Mouse (Mus musculus): ENCODE results near the gene Tbce.

Gene Tbce

DNA sequence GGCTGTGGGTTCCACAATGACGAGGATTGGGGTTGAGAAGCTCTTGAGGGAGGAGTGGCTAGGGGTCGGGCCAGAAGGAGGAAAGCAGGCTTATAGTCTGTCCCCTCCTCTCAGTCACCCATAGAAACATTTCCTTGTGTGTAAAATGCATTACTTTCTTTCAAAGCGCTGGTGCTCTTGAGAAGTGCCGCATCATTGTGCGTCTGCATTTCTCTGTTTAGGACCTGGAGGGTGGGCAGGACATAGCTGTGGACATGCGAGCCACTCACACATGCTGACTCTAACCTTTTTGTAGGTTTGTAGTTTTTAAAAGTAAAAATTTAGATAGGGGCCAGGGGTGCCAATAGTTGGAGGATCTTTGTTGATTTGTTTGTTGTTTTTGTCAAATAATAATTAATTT lies 55.9 kb downstream of the Tbce start:
- in situ Hi-C loops (cut with MboI, MseI) = loop anchor here in 1 of 2 experiments (25.0 kb wide), 1 partner anchor 1571 kb away; no protein-coding TSS in a partner anchor

DNA sequence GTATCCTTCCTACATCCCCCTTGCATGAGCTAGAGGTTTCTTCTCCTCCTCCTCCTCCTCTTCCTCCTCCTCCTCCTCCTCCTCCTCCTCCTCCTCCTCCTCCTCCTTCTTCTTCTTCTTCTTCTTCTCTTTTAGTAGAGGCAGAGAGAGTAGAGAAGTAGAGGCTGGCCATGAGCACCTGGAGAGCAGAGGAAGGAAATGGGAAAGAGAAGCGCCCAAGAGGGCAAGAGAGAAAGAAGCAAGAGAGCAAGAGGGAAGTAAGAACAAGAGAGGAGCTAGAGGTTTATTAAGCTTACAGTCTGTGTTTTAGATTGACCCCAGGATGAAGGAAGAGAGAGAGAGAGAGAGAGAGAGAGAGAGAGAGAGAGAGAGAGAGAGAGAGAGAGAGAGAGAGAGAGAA lies 57.6 kb downstream of the Tbce start:
- in situ Hi-C loops (cut with MboI, MseI) = loop anchor here in 1 of 2 experiments (25.0 kb wide), 1 partner anchor 1570 kb away; no protein-coding TSS in a partner anchor

DNA sequence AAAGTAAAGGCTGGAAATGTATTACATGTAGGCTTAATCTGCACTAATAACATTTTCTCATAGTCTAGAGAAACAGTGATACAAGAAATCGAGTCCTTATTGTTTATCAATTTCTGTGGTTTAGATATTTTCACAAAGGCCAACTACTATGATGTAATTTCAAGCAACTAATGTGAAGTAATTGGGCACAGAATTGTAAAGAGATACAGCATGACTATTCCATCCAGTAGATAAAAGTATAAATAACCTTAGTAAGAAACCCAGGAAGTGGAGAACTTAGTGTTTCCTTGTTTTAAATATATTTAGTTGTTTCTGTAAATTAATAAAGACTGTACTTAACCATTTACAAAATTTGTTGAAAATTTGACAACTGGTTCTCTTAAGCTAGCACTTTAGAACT lies 69.6 kb downstream of the Tbce start:
- in situ Hi-C loops (cut with MboI, MseI) = loop anchor here in 1 of 2 experiments (5.0 to 25.0 kb wide), 2 partner anchors 83 to 643 kb away; partner anchors contain the start of genes Mrpl32 and Psma2

DNA sequence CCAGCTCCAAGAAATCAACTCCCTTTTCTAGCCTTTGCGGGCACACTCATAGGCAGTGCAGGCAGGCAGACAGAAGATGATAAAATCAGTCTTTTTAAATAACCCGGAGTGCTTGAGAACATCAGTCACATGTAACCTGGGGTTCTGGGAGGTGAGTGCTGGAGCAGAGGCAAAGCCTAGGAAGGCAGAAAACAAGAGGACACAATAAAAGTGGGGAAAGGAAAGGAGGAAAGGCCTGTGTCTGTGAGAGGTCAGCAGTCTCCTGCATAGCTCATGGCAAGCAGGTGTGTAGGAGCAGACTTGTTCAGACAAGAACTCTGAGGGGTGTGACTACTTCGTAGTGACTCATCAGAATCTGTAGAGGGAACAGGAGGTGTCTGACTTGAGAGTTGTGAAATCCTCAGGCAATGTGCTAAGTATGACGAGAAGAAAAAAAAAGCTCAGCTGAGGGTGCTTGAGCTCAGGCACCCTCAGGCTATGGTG lies 70.8 kb downstream of the Tbce start:
- in situ Hi-C loops (cut with MboI, MseI) = loop anchor here in 1 of 2 experiments (25.0 kb wide), 1 partner anchor 644 kb away; the partner anchor contains the start of genes Mrpl32 and Psma2

DNA sequence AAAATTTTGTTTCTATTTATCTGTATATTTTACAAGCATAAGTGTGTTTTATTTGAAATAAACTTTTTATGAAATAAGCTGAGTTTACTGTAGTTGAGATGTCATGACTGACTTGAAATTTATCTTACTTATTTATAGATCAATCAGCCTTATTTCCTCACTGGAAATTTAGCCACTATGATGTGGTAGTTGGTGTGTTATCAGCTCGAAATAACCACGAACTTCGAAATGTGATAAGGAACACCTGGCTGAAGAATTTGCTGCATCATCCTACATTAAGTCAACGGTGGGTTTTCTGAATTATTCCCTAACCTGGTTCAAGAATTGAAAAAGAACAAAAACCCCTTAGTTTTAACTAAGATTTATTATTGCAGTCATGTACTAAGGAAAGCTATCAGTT lies 73.3 kb downstream of the Tbce start:
- in situ Hi-C loops (cut with MboI, MseI) = loop anchor here in 1 of 2 experiments (25.0 kb wide), 1 partner anchor 646 kb away; the partner anchor contains the start of genes Mrpl32 and Psma2

DNA sequence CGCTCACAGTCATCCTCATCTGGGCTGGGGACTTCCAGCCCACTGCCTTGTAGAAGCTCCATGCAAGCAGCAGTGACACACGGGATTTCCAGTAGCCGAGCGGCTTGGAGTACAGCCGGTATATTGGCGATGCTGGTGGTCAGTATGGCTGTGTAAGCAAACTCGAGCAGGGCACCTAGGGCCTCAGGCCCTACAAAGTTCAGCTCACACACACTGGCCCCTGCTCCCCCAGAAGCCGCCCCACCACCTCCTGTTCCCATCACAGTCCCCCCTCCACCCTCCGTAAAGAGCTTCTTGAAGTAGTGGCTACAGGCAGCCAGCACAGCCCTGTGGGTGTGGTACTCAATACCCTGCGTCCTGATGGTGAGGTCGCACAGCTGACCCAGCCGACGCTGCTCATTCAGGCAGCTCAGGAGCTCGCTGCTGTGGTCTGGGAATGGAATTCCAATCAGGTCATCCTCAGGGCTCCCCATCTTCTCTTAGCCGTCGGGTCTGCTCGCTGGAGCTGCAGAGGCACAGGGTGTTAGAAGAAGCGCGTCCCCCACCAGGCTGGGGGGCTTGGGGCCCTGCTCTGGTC lies 74.0 kb downstream of the Tbce start:
- in situ Hi-C loops (cut with MboI, MseI) = loop anchor here in 1 of 2 experiments (25.0 kb wide), 1 partner anchor 647 kb away; the partner anchor contains the start of genes Mrpl32 and Psma2

DNA sequence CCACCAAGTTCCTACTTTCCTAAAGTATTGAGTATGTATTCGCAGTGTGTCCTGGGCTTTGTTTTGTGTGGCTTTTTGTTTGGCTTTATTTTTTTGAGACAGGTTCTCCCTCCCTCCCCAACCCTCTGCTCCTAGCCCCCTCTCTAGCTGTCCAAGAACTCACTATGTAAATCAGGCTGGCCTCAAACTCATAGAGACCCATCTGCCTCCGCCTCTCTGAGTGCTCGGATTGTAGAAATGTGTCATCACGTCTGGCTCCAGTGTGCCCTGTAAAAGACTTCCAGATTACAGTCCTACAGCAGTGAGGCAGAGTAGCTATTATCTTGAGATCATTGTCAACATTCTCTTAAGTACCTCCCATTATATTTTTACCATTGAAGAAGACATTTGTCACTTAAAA lies 78.4 kb downstream of the Tbce start:
- in situ Hi-C loops (cut with MboI, MseI) = loop anchor here in 1 of 2 experiments (25.0 kb wide), 1 partner anchor 651 kb away; the partner anchor contains the start of genes Mrpl32 and Psma2

DNA sequence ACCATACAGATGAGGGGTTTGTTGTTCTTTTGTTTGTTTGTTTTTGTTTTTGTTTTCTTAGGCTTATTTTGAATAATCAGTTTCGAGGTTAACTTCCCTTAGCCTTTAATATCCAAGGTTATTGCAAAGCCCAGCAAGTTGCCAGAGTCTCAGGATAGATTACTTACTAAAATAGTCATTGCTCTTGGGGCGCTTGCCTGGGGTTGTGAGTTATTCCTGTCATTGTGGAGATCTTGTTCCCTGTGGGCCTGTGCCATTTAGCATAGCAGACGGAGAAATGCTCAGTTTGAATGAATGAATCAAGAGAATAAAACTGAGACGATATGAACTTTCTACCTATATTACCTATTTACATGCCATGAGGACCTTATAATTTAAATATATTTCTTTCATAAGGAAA lies 79.2 kb downstream of the Tbce start:
- in situ Hi-C loops (cut with MboI, MseI) = loop anchor here in 1 of 2 experiments (25.0 kb wide), 1 partner anchor 652 kb away; the partner anchor contains the start of genes Mrpl32 and Psma2

DNA sequence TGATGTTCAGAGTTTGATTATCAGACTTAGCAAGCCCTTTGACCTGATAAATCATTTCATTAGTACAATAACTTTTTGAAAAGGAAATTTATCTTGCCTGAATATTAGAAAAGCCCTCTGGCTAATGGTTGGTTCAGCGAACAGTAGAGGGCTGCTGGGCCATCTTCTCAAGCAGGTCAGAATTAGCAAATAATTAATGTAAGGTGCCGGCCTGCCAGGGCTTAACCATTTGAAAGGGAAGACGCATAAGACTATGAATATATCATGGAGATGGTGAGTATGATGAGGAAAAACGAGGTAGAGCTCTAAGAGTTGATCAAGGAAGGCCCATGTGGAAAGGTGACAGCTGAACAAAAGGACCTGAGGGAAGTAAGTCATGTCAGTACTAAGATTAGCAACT lies 82.8 kb downstream of the Tbce start:
- in situ Hi-C loops (cut with MboI, MseI) = loop anchor here (5.0 to 25.0 kb wide), 4 partner anchors 64 to 656 kb away; partner anchors contain the start of genes Mrpl32 (in 2 of the 2) and Psma2 (in 2 of the 2)

DNA sequence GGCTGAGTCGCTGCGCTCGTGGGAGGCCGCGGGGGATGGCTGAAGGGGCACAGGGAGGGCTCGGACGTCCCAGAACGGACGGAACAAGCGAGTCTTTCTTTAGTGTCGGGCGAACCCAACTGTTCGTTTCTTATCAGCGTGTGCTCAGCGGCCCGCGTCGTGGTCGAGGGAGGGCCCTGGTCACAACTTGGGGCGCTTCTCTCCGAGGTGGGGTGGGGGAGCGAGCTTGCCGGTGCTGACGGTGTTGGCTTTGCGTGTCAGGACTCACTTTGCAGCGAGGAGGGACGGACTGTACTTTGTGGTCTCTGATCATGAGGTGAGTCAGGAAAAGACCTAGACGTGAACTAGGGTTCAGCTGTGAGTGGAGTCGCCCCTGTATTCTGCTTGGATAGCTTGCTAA lies 84.5 kb downstream of the Tbce start:
- in situ Hi-C loops (cut with MboI, MseI) = loop anchor here (5.0 to 25.0 kb wide), 5 partner anchors 63 to 657 kb away; partner anchors contain the start of genes Mrpl32 (in 2 of the 2), Psma2 (in 2 of the 2) and Tbce (in 1 of the 2)

DNA sequence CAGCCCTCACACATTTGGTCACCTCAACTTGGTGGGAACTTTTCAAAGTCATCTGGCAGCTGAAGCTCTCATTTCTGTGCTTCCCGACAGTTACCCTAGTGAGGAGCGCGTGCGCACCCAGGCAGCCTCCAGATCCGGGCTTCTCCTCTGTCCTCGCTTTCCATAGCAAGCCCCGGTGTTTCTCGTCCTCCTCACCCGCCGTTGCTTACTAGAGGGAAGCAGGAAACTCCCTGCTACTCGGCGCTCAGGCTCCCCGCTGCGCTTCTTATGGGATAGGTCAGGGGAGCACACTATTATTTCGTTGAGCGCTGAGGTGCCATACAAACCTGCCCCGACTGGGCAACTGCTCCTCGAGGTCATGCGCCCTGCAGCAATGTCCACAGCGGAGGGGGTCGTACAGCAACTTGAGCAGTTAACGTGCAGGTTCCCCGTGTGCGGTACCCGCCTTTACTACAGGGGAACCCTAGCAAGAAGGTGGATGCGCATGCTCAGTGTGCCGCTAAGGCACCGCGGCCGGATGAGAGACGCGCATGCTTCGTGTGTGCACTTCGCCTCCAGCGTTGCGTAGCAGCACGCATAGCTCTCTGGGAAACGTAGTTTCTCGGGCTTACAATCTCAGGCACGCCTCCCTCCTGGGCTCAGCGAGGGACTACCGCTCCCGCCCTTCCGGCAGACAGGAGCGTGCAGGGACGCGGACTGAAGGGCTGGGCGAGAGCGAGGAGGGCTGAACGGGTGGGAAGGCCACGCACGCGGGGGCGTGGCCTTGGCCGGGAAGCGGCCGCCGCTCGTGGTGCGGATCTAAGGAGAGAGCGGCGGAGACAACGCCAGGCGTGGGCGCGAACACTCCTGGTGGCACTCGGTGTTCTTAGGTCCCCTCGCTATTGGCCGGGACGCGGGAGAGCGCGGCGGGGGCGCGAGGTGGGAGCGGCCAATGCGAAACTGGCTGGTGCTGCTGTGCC lies 85.3 kb downstream of the Tbce start, which contains the start of gene B3galnt2:
B3galnt2 (plus strand) TSS at position 596 of the 959 bp plus-strand sequence.
- in situ Hi-C loops (cut with MboI, MseI) = loop anchor here (5.0 to 25.0 kb wide), 3 partner anchors 83 to 658 kb away; partner anchors contain the start of genes Mrpl32 (in 1 of the 2), Psma2 (in 1 of the 2) and Tbce (in 1 of the 2)
